Mouse (Mus musculus): Measurements from ENCODE around the gene Gm49378.

GRCm38 (mm10) chr14:55608339-55608738 lies 29.4 kb downstream of the Gm49378 start:
- no peak for TF ChIP-seq CTCF (IDR thresholded peaks at IDR 0.05; ENCODE audit: extremely low read depth, insufficient read depth, insufficient read length, insufficient replicate concordance)
- TF ChIP-seq POLR2A (IDR thresholded peaks at IDR 0.05; ENCODE audit: low read depth, low read length), result no peak
